Comparison of ENCODE assay signal across 11 mouse cellular contexts in the genomic region with DNA sequence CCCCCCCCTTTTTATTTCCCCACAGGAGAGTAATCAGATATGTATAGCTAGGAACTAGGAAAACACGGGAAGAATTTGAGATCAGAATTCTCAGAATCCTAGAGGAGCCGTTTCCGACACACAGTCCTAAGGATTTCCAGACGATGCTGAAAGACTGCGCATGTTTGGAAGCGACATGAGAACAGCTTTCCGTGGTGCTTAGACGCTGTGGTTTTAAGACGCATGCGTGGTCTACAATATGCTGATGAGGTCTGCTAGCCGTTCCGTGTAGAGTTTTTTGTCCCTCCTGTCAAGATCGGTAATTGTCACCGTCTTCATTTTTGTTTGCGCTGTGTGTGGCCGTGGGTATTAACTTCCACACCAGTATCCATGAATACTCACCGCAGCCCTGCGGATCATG.
"Had no signal": no experiment of that assay in that cellular context is flagged by ENCODE, and none has a peak within 500 bp of the region (broad histone marks: within the 10 kb centered on the region; RNA-seq: fewer than 3 reads in every experiment).

No protein-coding gene starts in this region.

- H3K4me3 ChIP-seq: limb, embryonic 12.5 days; midbrain, embryonic 13.5 days; stomach, embryonic 15.5 days had no signal

- H3K9me3 ChIP-seq: midbrain, embryonic 13.5 days; stomach, embryonic 15.5 days had no signal

- ATAC-seq: intestine, postnatal 0 days; midbrain, embryonic 13.5 days had no signal

- H3K36me3 ChIP-seq: limb, embryonic 12.5 days; midbrain, embryonic 13.5 days; stomach, embryonic 15.5 days had no signal

- H3K4me2 ChIP-seq: limb, embryonic 12.5 days; midbrain, embryonic 13.5 days; stomach, embryonic 15.5 days had no signal

- DNase-seq: kidney, adult 8-10 months; kidney, postnatal 36 days; lung, adult 18-20 months; lung, postnatal 36 days; thymus, postnatal 4 days had no signal

- H3K27me3 ChIP-seq: limb, embryonic 12.5 days; midbrain, embryonic 13.5 days; stomach, embryonic 15.5 days had no signal

- H3K4me1 ChIP-seq: midbrain, embryonic 13.5 days; stomach, embryonic 15.5 days had no signal

- H3K9ac ChIP-seq: limb, embryonic 12.5 days; liver, embryonic 14.5 days; midbrain, embryonic 13.5 days; stomach, embryonic 15.5 days had no signal

- H3K27ac ChIP-seq: kidney, postnatal 0 days; limb, embryonic 12.5 days; liver, embryonic 14.5 days; midbrain, embryonic 13.5 days; stomach, embryonic 15.5 days had no signal
